Mouse (Mus musculus): ENCODE data around the gene Cript. TPM values are rescaled to one million over a fixed set of nuclear protein-coding genes. Genes with fewer than 3 reads are reported as not detected.

Gene Cript
- polyA plus RNA-seq (2014; fragmentation: Illumina TruSeq; extraction: RNeasy Lipid Tissue Mini Kit (QIAGEN cat#74804); ENCODE audit: insufficient read depth, low read depth, low replicate concordance) = 102 TPM

GRCm38 (mm10) chr17:87025269-87025949, at the start of gene Cript, which contains the start of gene Pigf:
TSS of gene Cript (plus strand) at chr17:87025550.
TSS of gene Pigf (minus strand) at chr17:87025406.

Other genes starting within 250 kb of the Cript start
- gene Tmem247, start 108.2 kb upstream of the Cript start, polyA plus RNA-seq (2014; fragmentation: Illumina TruSeq; extraction: RNeasy Lipid Tissue Mini Kit (QIAGEN cat#74804); ENCODE audit: insufficient read depth, low read depth, low replicate concordance) = not detected
- gene Atp6v1e2, start 77.7 kb upstream of the Cript start, polyA plus RNA-seq (2014; fragmentation: Illumina TruSeq; extraction: RNeasy Lipid Tissue Mini Kit (QIAGEN cat#74804); ENCODE audit: insufficient read depth, low read depth, low replicate concordance) = not detected
- gene Rhoq, start 62.5 kb upstream of the Cript start, polyA plus RNA-seq (2014; fragmentation: Illumina TruSeq; extraction: RNeasy Lipid Tissue Mini Kit (QIAGEN cat#74804); ENCODE audit: insufficient read depth, low read depth, low replicate concordance) = 19.4 TPM
- 16.6 TPM for gene Pigf, start 144 bp upstream of the Cript start, polyA plus RNA-seq (2014; fragmentation: Illumina TruSeq; extraction: RNeasy Lipid Tissue Mini Kit (QIAGEN cat#74804); ENCODE audit: insufficient read depth, low read depth, low replicate concordance)
- 15.1 TPM for gene Socs5, start 82.1 kb downstream of the Cript start, polyA plus RNA-seq (2014; fragmentation: Illumina TruSeq; extraction: RNeasy Lipid Tissue Mini Kit (QIAGEN cat#74804); ENCODE audit: insufficient read depth, low read depth, low replicate concordance)
- gene Mcfd2, start 240.4 kb downstream of the Cript start, polyA plus RNA-seq (2014; fragmentation: Illumina TruSeq; extraction: RNeasy Lipid Tissue Mini Kit (QIAGEN cat#74804); ENCODE audit: insufficient read depth, low read depth, low replicate concordance) = 111 TPM